Mouse (Mus musculus): ENCODE results near the gene Gpc1.

DNA sequence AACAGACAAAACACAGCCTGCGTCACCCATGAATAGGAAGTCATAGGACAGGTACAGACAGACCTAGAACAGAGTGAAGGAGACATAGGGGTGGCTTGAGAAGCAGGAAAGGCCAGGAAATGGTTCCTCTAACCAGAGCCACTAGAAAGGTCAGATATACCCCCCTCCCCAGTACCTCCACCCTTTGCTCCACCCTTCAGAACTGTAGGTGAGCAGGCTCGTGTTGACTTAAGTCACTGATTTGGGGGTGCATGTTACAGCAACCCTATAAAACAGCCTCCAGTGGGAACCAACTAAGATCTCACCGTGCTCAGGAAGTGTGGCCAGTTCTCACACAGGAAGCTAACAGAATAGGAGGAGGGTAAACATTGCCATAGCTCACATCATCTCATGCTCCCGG is 28.1 kb upstream of the Gpc1 start:
- TF ChIP-seq CTCF (IDR thresholded peaks at IDR 0.05; ENCODE audit: control insufficient read depth, insufficient read depth, insufficient read length) (no peak), USF1 (IDR thresholded peaks at IDR 0.05; ENCODE audit: low read depth) (no peak)
